Comparison of ENCODE assay signal across 25 mouse cellular contexts in genomic region chr16:42097510-42097909, GRCm38 (mm10).
DNase-seq lines count a peak whose midpoint lies in the region; ATAC-seq lines count a peak whose summit lies in the region.
"Had no signal": no experiment of that assay in that cellular context is flagged by ENCODE, and none has a peak within 500 bp of the region (broad histone marks: within the 10 kb centered on the region; RNA-seq: fewer than 3 reads in every experiment).

No protein-coding gene starts in this region.

- no peaks in the 10 kb centered on the region for H3K27me3 ChIP-seq in kidney, embryonic 15.5 days
- H3K27me3 ChIP-seq: CH12.LX had no signal

- ATAC-seq in frontal cortex, adult (ENCODE audit: low TSS enrichment): peak; percentile 62; the same call in 1 of the 2 replicates
- ATAC-seq in kidney, embryonic 15.5 days (replicated peaks; ENCODE audit: low FRiP score): no peak
- ATAC-seq: activated CD4-positive, CD25-positive, alpha-beta regulatory T cell, adult 4 months; CD4-positive, CD25-positive, alpha-beta regulatory T cell, adult 4 months; Patski had no signal

- H3K9me3 ChIP-seq in kidney, embryonic 15.5 days (replicated peaks): no peaks in the 10 kb centered on the region
- H3K9me3 ChIP-seq: G1E had no signal

- no peak overlapping the region for H3K27ac ChIP-seq in kidney, embryonic 15.5 days

- H3K4me2 ChIP-seq in kidney, embryonic 15.5 days: no peak overlapping the region

- 87% methylated on average over 1 of the region's 1 CpGs for WGBS in kidney, embryonic 15.5 days

- no peak overlapping the region for H3K4me3 ChIP-seq in kidney, embryonic 15.5 days (replicated peaks)

- peaks cover under 1% of the 10 kb centered on the region; the same call in 1 of the 2 replicates for H3K4me1 ChIP-seq in kidney, embryonic 15.5 days

- no peaks in the 10 kb centered on the region for H3K36me3 ChIP-seq in kidney, embryonic 15.5 days
- H3K36me3 ChIP-seq: G1E had no signal

- DNase-seq in frontal cortex, postnatal 14 days (ENCODE audit: low spot score in 2 of 2): no peak
- peak; percentile 7 for DNase-seq in 3T3-L1 (ENCODE audit: low read depth, low spot score)
- peak; percentile 7 for DNase-seq in Muller cell, postnatal 12 days (ENCODE audit: inconsistent ontology term)
- DNase-seq in brain, adult 2 months (ENCODE audit: low read depth, low spot score): peak; percentile 68
- no peak for DNase-seq in left cerebral cortex, adult 8-10 months (ENCODE audit: low spot score in 2 of 2)
- no peak for DNase-seq in lung, adult 18-20 months
- DNase-seq: adrenal gland, adult 2 months; adrenal gland, adult 8-10 months; adrenal gland, postnatal 10 days; adrenal gland, postnatal 14 days; adrenal gland, postnatal 25 days; adrenal gland, postnatal 36 days; B cell, adult 2 months; cerebellum, adult 11 months; cerebellum, adult 11-12 months; cerebellum, adult 18-20 months; cerebellum, adult 2 months; cerebellum, adult 8-10 months had no signal

- H3K9ac ChIP-seq in kidney, embryonic 15.5 days: no peak overlapping the region

Comparison
In these comparisons a context has a peak if more than half of its experiments do, and no peak if none do; other contexts are left out.
1. DNase-seq: peak in 3T3-L1 (single experiment), Muller cell, postnatal 12 days (single experiment) and brain, adult 2 months (single experiment); none in frontal cortex, postnatal 14 days (0 of 2), left cerebral cortex, adult 8-10 months (0 of 2) and lung, adult 18-20 months (0 of 2).